Mouse (Mus musculus) monocyte, adult 5-6 weeks (primary cell): Measurements from ENCODE around the gene Tifab. TPM values are rescaled to one million over a fixed set of nuclear protein-coding genes. Genes with fewer than 3 reads are reported as not detected.
"Not testable (repeated sequence)": the region's sequence is repeated elsewhere in the genome, so short reads cannot be mapped to it uniquely, and the experiment has no call there.

Experiments
- ATAC-seq: fragments of 153-309, 156-312 bp; replicated peaks from 2 replicates; pipeline ENCODE4 v1.8.0; 2017; ENCODE audit warnings: mild to moderate bottlenecking; ENCODE audit not compliant: low TSS enrichment, insufficient number of reproducible peaks, severe bottlenecking, poor library complexity, low FRiP score
- total RNA-seq: library from RNA; stranded (forward); fragments of 200-1000, 200-491, 200-594 nt; gene quantifications from 3 replicates; pipeline ENCODE4 v1.2.3, GENCODE M21; 2017

Gene Tifab
- 26.6 to 48.8 TPM (median 47.3 TPM) in 3 replicates for total RNA-seq

DNA sequence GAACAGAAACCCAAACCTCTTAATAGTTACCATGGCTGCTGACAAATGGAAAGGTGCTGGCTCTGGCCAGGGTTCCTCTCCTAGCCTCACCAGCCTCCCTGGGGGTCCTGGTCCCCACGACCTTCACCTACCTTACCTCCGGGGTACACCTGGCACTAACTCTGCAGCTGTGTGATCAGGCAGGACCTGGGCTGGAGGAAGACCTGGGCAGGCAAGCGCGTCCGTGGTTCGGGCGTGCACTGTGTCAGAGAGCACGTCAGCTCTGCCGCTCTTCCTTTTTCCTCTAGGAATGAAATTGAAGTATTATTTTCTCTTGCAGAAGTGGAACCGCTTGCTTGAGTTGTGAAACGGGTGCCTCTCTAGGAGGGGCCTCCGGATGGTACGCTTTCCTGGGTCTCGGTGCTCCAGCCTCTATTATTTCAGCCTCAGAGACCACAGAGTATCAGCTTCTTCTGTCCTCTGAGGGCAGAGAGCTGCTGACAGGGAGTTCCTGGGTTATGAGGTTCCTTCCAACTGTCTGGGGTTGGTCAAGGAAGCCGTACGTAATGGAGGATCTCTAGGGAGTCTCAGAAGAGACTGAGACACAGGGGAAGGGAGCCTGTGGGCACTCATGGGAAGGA is at the start of gene Tifab:
Gene Tifab, minus strand, starts transcription at position 470 of the 620 bp plus-strand sequence.
- ATAC-seq, result peak; percentile 55

- no peak for ATAC-seq
Measured at GRCm38 (mm10) chr13:56226175-56226954, 47.7 kb upstream of the Tifab start.

DNA sequence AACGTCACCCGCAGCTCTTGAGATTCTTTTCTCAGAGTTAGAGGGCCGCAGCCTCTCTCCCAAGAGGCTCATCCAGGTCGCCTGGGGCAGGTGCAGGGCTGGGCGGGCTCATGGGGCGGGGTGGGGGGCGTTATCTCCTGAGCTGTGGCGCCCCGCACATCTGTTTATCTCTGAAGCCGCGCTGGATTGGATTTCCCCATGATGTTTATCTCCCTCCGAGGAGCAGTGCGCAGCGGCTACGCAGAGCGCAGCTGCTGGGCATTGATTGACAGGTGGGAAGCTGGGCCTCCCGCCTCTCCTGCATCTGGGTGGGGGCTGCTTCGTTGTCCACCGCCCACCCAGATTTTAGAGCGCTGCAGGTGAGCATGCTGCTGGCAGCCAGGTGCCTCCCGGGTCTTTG is 44.9 kb upstream of the Tifab start:
- no peak for ATAC-seq

GRCm38 (mm10) chr13:56222849-56223246 is 44.2 kb upstream of the Tifab start:
- ATAC-seq, result no peak

DNA sequence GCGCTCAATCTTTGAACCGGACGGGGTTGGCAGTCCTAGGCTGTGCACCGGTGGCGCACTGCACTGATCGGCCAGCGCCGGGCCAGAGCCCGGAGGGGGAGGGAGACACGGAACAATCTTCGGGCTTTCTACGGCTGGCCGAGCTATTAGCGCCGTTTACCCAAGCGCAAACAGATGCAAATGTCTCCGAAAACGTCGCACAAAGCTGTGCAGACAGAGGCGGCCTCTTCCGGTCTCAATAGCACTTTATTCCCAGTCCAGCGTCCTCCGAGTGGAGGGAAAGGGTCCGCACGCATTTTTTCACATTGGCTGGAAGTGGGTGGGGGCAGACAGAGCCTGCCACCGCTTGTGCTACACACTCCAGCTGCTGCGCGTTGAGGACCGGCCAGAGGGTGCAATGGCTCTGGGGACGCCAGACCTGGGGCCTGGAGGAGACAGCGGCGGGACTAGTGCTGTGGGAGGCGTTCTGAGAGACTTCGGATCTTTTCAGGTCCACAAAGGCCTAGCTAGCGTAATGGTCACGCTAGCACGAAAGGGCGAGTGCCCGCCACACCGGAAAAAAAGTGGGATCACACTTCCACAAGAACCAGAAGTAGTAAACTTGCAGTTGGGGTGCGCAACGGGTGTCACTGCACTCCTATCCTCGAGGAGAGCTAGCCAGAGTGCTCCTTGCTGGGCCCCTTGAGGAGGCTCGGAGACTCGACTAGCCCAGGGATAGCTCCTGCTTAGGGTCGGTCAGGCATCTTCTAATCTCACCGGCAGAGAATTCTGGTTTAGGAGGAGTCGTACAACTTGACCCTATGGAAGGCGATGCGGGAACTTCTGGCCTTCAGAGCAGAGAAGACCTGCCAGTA is 43.5 kb upstream of the Tifab start:
- no peak for ATAC-seq

DNA sequence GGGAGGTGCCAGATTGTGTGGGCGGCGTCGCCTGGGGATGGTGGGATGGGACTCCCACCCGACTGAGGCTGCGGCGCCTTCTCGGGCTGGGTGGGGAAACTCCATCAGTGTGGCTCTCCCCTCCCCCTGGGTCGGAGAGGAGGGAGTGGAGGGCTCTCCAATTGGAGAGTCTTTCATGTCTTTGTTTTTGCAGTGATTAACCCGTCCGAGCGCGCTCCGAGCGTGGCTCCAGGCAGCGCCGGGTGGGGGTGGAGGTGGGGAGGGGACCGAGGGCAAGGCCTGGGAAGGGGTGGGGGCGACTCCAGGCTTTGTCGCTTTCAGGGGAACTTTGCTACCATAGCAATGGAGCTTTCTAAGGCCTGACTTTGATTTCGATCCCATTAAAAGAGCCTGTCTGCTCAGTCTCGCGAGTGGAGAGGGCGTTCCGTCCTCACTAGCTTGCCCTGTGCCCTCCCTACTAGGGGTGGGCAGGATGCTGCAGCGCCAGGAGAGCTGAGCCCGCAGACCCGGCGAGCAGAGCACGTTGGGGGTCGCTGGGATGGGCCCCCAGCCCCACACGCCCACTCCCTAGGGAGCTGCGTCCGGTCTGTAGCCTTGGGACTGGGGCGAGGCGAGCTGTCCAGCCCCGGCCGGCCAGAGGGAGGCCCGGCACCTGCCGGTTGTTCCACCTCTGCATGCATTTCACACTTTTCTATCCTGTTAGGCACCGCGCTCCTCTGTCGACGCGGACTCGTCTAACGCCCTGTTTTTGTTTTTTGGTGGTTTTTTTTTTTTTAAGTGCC is 42.6 kb upstream of the Tifab start:
- ATAC-seq, result no peak

- ATAC-seq, result no peak
Measured at GRCm38 (mm10) chr13:56219254-56219653, 40.6 kb upstream of the Tifab start.

- no peak for ATAC-seq
Measured at GRCm38 (mm10) chr13:56216090-56216489, 37.4 kb upstream of the Tifab start.

DNA sequence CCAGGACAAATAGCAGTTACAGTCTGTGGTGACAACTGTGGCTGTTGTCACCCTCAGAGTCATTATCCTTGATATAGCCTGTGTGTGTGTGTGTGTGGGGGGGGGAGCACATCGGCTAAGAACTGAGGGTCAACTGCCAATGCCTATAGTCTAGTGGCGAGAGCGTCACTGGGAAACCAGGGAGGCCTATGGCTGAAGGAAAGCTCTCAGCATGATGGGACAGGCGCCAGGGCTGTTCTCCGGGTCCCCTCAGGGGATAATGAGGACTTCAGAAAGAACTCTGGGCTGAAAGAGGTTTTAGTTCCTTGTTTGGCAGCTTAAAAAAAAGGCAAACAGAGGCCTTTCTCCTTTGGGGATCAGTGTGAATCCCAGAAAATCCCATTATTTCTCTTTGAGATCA is 35.9 kb upstream of the Tifab start:
- no peak for ATAC-seq

DNA sequence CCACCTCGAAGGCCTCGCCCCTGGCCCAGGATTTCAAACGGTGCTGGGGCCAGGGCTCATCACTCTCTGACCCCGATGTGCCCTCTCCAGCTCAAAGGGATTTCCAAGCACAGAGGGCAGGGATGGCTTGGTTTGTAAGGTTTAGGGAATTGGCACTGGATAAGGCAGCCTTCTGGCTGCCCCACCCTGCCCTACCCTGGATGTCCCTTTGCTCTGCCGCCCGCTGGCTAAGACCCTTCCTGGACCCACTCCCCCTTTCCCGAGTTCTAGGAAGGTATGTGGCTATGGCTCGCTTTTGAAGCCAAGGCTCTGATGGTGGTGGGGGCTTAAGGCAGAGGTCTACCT is 30.4 kb upstream of the Tifab start:
- no peak for ATAC-seq

DNA sequence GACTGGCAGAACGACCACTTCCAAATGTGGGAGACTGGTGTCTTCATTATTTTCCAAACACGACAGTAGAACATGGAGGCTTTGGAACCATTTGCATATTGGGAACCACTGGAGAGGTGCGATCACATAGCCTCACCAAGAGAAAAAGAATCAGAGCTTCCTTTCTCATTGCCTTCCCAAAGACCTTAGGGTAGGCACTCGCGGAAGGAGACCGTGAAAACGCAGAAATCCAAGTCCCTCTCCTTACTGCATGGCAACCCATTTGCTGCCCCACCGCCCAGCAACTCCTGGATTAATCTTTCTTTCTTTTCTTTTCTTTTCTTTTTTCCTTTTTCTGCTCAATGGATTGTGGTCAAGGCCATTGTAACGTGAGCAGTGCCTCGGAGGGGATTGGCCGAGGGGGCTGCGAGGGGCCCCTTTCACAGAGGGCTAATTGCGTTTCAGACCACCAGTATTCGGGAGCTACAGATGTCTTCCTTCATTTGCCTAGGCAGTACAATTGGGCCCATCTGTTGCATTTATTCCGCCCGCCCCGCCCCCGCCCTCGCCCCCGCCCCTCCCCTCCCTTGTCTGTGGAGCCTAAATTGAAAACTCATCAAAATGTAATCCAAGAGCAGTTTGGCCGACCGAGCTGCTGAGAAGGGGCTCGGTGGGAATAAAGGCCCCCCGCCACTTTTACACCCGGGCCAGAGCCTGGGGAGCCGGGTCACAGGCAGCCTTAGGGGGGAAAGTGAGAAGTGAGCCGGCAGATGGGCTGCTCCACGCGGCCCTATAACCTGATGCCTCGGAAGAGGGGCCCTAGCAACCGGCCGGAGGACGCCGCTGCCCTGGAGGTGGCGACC is 29.8 kb upstream of the Tifab start:
- no peak for ATAC-seq

DNA sequence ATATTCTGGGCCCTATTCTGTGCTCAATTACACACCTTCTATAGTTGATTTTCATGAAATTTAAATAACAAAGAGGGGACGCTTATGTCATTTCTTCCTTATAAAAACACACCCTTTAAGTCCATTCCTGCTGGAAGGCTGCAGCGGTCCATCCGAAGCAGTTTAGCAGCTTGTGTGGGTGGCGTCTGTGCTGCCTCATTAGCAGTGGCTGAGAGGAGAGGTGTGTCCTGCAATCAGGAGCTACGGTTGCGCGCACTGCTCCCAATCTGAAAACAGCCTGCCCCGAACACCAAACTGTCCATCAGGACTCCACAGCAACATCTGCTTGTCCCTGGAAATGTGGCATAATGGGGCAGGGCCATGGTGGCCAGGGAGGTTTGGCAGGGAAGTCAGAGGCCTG is 20.8 kb upstream of the Tifab start:
- ATAC-seq, result no peak

DNA sequence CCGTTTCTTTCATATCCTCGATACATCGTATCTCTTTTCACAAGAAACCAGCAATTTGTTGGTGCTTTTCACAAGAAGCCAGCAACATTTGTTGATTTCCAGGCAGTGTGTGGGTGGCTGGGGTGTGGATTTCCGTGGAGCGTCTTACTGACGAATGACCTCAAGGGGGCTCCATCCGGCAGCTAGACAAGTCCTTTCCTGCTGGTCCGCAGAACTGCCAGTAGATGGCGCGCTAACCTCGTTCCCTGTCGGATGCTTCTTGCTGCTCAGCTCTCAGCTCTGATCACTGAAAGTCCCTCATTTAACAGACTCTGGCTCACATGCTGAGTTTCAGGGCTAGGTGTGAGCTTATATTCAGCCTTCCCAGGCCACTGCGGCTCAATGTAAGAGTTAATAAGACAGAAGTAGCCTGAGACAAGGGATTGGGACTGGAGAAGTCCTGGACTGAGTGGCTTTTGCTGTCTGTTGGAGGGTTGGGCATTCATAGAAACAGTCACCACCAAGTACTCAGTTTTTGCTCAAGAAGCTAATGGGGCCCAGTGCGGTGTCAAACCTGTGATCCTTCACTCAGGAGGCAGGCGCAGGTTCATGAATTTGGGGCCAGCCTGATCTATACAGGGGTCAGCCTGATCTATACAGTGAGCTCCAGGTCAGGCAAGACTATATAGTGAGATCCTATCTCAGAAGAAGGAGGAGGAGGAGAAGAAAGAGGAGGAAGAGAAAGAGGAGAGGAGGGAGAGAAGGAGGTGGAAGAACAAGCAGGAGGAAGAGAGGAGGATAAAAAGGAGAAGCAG is 19.0 kb upstream of the Tifab start:
- peak; percentile 95 for ATAC-seq

GRCm38 (mm10) chr13:56197031-56197430 is 18.3 kb upstream of the Tifab start:
- ATAC-seq, result peak; percentile 6; the same call in 1 of the 2 replicates

DNA sequence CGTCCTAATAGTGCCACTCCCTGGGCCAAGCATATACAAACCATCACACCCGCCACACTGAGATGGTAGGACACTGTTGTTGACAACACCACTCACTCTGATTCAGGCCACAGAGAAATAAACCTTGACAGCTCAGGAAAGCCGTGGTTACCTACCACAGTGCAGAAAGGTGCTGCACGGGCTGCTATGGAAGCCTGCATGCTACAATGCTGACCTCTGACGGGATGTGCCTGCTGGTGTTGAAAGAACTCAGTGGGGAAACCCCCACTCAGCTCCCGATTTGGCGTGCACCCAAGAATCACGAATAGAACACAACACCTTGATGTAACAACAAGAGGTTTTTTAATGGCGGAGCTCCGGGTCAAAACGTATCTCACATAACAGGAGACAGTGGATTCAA is 17.1 kb upstream of the Tifab start:
- not testable (repeated sequence) for ATAC-seq

DNA sequence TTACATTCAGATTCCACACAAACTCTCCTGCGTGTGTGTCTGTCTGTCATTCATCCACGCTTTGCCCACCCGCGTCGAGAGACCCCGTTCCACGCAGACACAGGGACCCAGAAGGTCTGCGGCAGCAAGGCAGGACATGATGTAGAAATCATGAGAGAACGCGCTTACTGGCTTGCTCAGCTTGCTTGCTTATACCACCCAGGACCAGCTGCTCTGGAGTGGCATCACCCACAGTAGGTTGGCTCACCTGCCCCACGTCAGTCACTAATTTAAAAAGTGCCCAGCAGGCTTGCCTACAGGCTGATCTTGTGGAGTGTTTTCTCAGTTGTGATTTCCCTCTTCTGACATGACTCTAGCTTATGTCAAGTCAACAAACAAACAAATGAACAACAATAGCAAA is 15.5 kb upstream of the Tifab start:
- not testable (repeated sequence) for ATAC-seq

- ATAC-seq, result peak; percentile 72
Measured at GRCm38 (mm10) chr13:56191225-56191624, 12.5 kb upstream of the Tifab start.
